Mouse (Mus musculus): ENCODE measurements around the gene Fa2h. TPM values are rescaled to one million over a fixed set of nuclear protein-coding genes. Genes with fewer than 3 reads are reported as not detected.

Gene Fa2h
- not detected in 2 replicates for polyA plus RNA-seq (2014; fragmentation: Nextera tagmentation; extraction: Ambion mirVana)

GRCm38 (mm10) chr8:111393391-111394363 is at the start of gene Fa2h:
Gene Fa2h (minus strand): TSS chr8:111393824.
- Histone ChIP-seq H3K4me2 (peak within 1 kb of the TSS; percentile 95), H3K9me3 (ENCODE audit: control insufficient read depth, low read length) (no peaks in the 10 kb centered on the region), H3K9ac (ENCODE audit: low read length) (peak within 1 kb of the TSS; percentile 60), H3K27me3 (ENCODE audit: control insufficient read depth, insufficient read depth, low read length) (peaks cover 29% of the 10 kb centered on the region), H3K36me3 (ENCODE audit: control insufficient read depth, insufficient read depth, low read length) (no peaks in the 10 kb centered on the region), H3K4me3 (ENCODE audit: low read depth, low read length) (peak within 1 kb of the TSS; percentile 46), H3K27ac (ENCODE audit: low read depth, low read length) (no peak within 1 kb of the TSS), H3K4me1 (ENCODE audit: control insufficient read depth, insufficient read depth, low read length) (0 out of 2 replicates have a peak, but pooled peaks cover 2% of the 10 kb centered on the region)
- DNase-seq (ENCODE audit: low spot score, missing footprints) (peak; percentile 95), ATAC-seq (ENCODE audit: low FRiP score) (peak; percentile 98)
- WGBS, result 2% methylated on average over 54 of the region's 71 CpGs

DNA sequence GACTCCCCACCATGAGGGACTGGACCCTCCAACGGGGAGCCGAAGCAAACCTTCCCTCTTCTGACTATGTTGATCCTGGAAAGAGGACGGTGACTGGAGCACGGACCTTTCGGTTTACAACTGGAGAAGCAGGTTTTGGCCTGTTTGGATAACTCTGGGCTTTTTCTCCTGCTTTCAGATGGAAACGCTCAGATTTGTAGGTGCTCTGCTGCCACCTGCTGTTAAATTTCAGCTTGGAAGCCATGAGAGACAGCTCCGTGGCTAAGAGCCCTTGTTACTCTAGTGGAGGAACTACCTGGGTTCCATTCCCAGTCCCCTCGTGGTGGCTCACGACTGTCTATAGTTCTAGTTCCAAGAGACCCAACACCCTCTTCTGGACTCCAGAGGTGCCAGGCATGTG is 45.6 kb upstream of the Fa2h start:
- Histone ChIP-seq H3K4me3 (ENCODE audit: low read depth, low read length) (no peak overlapping the region), H3K9me3 (ENCODE audit: control insufficient read depth, low read length) (no peaks in the 10 kb centered on the region), H3K36me3 (ENCODE audit: control insufficient read depth, insufficient read depth, low read length) (no peaks in the 10 kb centered on the region), H3K9ac (ENCODE audit: low read length) (no peak overlapping the region), H3K27ac (ENCODE audit: low read depth, low read length) (no peak overlapping the region), H3K4me2 (no peak overlapping the region), H3K27me3 (ENCODE audit: control insufficient read depth, insufficient read depth, low read length) (no peaks in the 10 kb centered on the region), H3K4me1 (ENCODE audit: control insufficient read depth, insufficient read depth, low read length) (no peaks in the 10 kb centered on the region)
- DNase-seq (ENCODE audit: low spot score, missing footprints), result peak; percentile 97
- WGBS, result 29% methylated on average over 9 of the region's 9 CpGs
- ATAC-seq (ENCODE audit: low FRiP score), result no peak

GRCm38 (mm10) chr8:111435071-111435828 is 41.6 kb upstream of the Fa2h start:
- no peak for DNase-seq (ENCODE audit: low spot score, missing footprints)

DNA sequence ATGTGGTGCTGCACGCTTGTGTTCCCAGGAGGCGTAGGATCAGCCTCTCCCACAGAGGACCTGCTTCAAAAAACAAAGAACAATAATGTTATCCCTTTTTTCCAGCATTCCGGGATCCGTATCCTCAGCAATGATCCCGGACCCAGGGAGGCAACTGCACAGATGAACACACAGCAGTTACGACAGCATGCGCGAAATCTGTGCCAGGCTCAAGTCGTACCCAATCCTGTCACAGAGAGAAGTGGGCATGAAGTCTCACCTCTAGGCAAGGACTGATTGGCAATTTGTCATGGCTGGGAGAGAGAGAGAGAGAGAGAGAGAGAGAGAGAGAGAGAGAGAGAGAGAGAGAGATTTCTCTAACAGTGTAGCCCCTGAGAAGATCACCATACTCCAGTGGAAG is 31.0 kb upstream of the Fa2h start:
- H3K9me3 ChIP-seq (ENCODE audit: control insufficient read depth, low read length), result no peaks in the 10 kb centered on the region
- DNase-seq (ENCODE audit: low spot score, missing footprints) (no peak), ATAC-seq (ENCODE audit: low FRiP score) (no peak)
- H3K27me3 ChIP-seq (ENCODE audit: control insufficient read depth, insufficient read depth, low read length), result no peaks in the 10 kb centered on the region
- H3K4me3 ChIP-seq (ENCODE audit: low read depth, low read length), result no peak overlapping the region
- no peak overlapping the region for H3K4me2 ChIP-seq
- H3K9ac ChIP-seq (ENCODE audit: low read length), result no peak overlapping the region
- no peaks in the 10 kb centered on the region for H3K36me3 ChIP-seq (ENCODE audit: control insufficient read depth, insufficient read depth, low read length)
- no peak overlapping the region for H3K27ac ChIP-seq (ENCODE audit: low read depth, low read length)
- H3K4me1 ChIP-seq (ENCODE audit: control insufficient read depth, insufficient read depth, low read length), result no peaks in the 10 kb centered on the region
- WGBS, result 88% methylated on average over 9 of the region's 9 CpGs

More at GRCm38 (mm10) chr8:111435071-111435828, 41.6 kb upstream of the Fa2h start:
- H3K9me3 ChIP-seq (ENCODE audit: control insufficient read depth, low read length), result no peaks in the 10 kb centered on the region
- no peak for ATAC-seq (ENCODE audit: low FRiP score)
- no peak overlapping the region for H3K4me3 ChIP-seq (ENCODE audit: low read depth, low read length)
- no peaks in the 10 kb centered on the region for H3K27me3 ChIP-seq (ENCODE audit: control insufficient read depth, insufficient read depth, low read length)
- H3K36me3 ChIP-seq (ENCODE audit: control insufficient read depth, insufficient read depth, low read length), result no peaks in the 10 kb centered on the region
- no peak overlapping the region for H3K9ac ChIP-seq (ENCODE audit: low read length)
- H3K27ac ChIP-seq (ENCODE audit: low read depth, low read length), result no peak overlapping the region
- WGBS, result 77% methylated on average over 11 of the region's 11 CpGs
- H3K4me1 ChIP-seq (ENCODE audit: control insufficient read depth, insufficient read depth, low read length), result no peaks in the 10 kb centered on the region
- no peak overlapping the region for H3K4me2 ChIP-seq

GRCm38 (mm10) chr8:111424181-111424580 is 30.6 kb upstream of the Fa2h start:
- Histone ChIP-seq H3K9me3 (ENCODE audit: control insufficient read depth, low read length) (no peaks in the 10 kb centered on the region), H3K4me2 (no peak overlapping the region), H3K27me3 (ENCODE audit: control insufficient read depth, insufficient read depth, low read length) (no peaks in the 10 kb centered on the region), H3K9ac (ENCODE audit: low read length) (no peak overlapping the region), H3K27ac (ENCODE audit: low read depth, low read length) (no peak overlapping the region), H3K36me3 (ENCODE audit: control insufficient read depth, insufficient read depth, low read length) (no peaks in the 10 kb centered on the region), H3K4me3 (ENCODE audit: low read depth, low read length) (no peak overlapping the region), H3K4me1 (ENCODE audit: control insufficient read depth, insufficient read depth, low read length) (no peaks in the 10 kb centered on the region)
- WGBS, result 91% methylated on average over 11 of the region's 11 CpGs
- DNase-seq (ENCODE audit: low spot score, missing footprints), result no peak
- ATAC-seq (ENCODE audit: low FRiP score), result no peak

DNA sequence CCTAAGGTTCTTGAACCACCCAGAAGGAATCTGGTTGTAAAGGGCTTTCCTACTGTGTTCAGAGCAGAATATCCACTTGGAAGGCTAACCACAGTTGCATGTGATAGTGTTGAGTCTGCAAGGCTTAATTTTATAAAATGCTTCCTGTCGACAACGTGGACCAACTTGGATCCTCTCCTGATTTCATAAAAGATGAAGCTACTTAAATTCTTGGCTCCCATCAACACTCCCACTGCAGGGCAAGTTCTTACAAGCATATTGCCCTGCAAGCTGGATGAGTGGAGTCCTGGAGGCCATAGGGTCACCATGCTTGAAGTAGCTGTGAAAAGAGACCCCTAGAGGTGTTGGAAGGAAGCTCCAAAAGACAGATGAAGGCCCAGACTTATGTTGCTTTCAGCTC is 29.0 kb upstream of the Fa2h start:
- H3K27ac ChIP-seq (ENCODE audit: low read depth, low read length), result no peak overlapping the region
- H3K9me3 ChIP-seq (ENCODE audit: control insufficient read depth, low read length), result no peaks in the 10 kb centered on the region
- no peak overlapping the region for H3K4me3 ChIP-seq (ENCODE audit: low read depth, low read length)
- no peak for DNase-seq (ENCODE audit: low spot score, missing footprints)
- ATAC-seq (ENCODE audit: low FRiP score), result no peak
- no peaks in the 10 kb centered on the region for H3K27me3 ChIP-seq (ENCODE audit: control insufficient read depth, insufficient read depth, low read length)
- no peak overlapping the region for H3K4me2 ChIP-seq
- no peak overlapping the region for H3K9ac ChIP-seq (ENCODE audit: low read length)
- WGBS, result 88% methylated on average over 2 of the region's 2 CpGs
- H3K36me3 ChIP-seq (ENCODE audit: control insufficient read depth, insufficient read depth, low read length), result no peaks in the 10 kb centered on the region
- no peaks in the 10 kb centered on the region for H3K4me1 ChIP-seq (ENCODE audit: control insufficient read depth, insufficient read depth, low read length)

DNA sequence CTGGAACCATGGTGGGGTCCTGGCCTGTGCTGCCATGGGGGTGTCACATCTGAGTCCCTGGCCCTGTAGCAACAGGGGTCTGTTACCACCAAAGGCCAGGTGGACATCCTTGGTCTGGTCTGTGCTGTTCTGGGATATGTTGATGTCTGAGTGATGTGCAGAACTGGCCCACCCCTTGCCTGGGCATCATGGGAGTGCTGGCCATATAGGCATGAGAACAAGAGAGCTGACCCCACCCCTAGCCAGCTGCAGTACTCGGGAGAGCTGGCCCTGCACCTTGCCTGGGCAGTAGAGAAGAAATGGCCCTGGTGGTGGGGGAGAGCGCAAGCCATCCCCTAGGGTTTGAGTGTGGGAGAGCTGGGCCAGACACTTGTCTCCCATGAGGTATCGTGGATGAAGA is 25.5 kb upstream of the Fa2h start:
- Histone ChIP-seq H3K36me3 (ENCODE audit: control insufficient read depth, insufficient read depth, low read length) (no peaks in the 10 kb centered on the region), H3K9ac (ENCODE audit: low read length) (no peak overlapping the region), H3K27me3 (ENCODE audit: control insufficient read depth, insufficient read depth, low read length) (no peaks in the 10 kb centered on the region), H3K9me3 (ENCODE audit: control insufficient read depth, low read length) (no peaks in the 10 kb centered on the region), H3K4me2 (no peak overlapping the region), H3K4me1 (ENCODE audit: control insufficient read depth, insufficient read depth, low read length) (no peaks in the 10 kb centered on the region), H3K4me3 (ENCODE audit: low read depth, low read length) (no peak overlapping the region), H3K27ac (ENCODE audit: low read depth, low read length) (no peak overlapping the region)
- no peak for DNase-seq (ENCODE audit: low spot score, missing footprints)
- ATAC-seq (ENCODE audit: low FRiP score), result no peak
- WGBS, result 83% methylated on average over 3 of the region's 3 CpGs

GRCm38 (mm10) chr8:111418601-111419000 is 25.0 kb upstream of the Fa2h start:
- WGBS, result 29% methylated on average over 9 of the region's 9 CpGs
- H3K4me3 ChIP-seq (ENCODE audit: low read depth, low read length), result no peak overlapping the region
- peak; percentile 86 for DNase-seq (ENCODE audit: low spot score, missing footprints)
- no peak overlapping the region for H3K9ac ChIP-seq (ENCODE audit: low read length)
- H3K9me3 ChIP-seq (ENCODE audit: control insufficient read depth, low read length), result no peaks in the 10 kb centered on the region
- no peaks in the 10 kb centered on the region for H3K27me3 ChIP-seq (ENCODE audit: control insufficient read depth, insufficient read depth, low read length)
- H3K4me1 ChIP-seq (ENCODE audit: control insufficient read depth, insufficient read depth, low read length), result no peaks in the 10 kb centered on the region
- H3K4me2 ChIP-seq, result no peak overlapping the region
- H3K27ac ChIP-seq (ENCODE audit: low read depth, low read length), result no peak overlapping the region
- no peak for ATAC-seq (ENCODE audit: low FRiP score)
- H3K36me3 ChIP-seq (ENCODE audit: control insufficient read depth, insufficient read depth, low read length), result no peaks in the 10 kb centered on the region

GRCm38 (mm10) chr8:111417222-111417621 is 23.6 kb upstream of the Fa2h start:
- 88% methylated on average over 10 of the region's 10 CpGs for WGBS
- Histone ChIP-seq H3K27ac (ENCODE audit: low read depth, low read length) (no peak overlapping the region), H3K36me3 (ENCODE audit: control insufficient read depth, insufficient read depth, low read length) (no peaks in the 10 kb centered on the region), H3K9ac (ENCODE audit: low read length) (no peak overlapping the region), H3K4me3 (ENCODE audit: low read depth, low read length) (no peak overlapping the region), H3K4me2 (no peak overlapping the region), H3K9me3 (ENCODE audit: control insufficient read depth, low read length) (no peaks in the 10 kb centered on the region), H3K27me3 (ENCODE audit: control insufficient read depth, insufficient read depth, low read length) (no peaks in the 10 kb centered on the region), H3K4me1 (ENCODE audit: control insufficient read depth, insufficient read depth, low read length) (no peaks in the 10 kb centered on the region)
- ATAC-seq (ENCODE audit: low FRiP score), result no peak
- no peak for DNase-seq (ENCODE audit: low spot score, missing footprints)

Measured in midbrain, embryonic 11.5 days (tissue).